Mouse (Mus musculus) adrenal gland, postnatal 14 days (tissue): ENCODE data around the gene Nap1l4. TPM values are rescaled to one million over a fixed set of nuclear protein-coding genes. Genes with fewer than 3 reads are reported as not detected.
A peak's percentile ranks its signal among the peaks of the same experiment; 100 is the strongest.

Experiments
- DNase-seq: peaks from one replicate; pipeline ENCODE4 v3.0.0; 2021; ENCODE audit warnings: mixed read lengths
- microRNA-seq, 2 experiments: library from miRNA; unstranded; fragments of <30 nt; microRNA quantifications; one replicate each; pipeline ENCODE4 v1.2.0; 2021
- total RNA-seq: library from RNA; stranded (reverse); gene quantifications from 2 replicates; pipeline ENCODE4 v1.2.3, GENCODE M21; 2021

Gene Nap1l4
- total RNA-seq, 1 experiment from 2014 or later: 154 TPM

- DNase-seq: no peak
Measured at GRCm38 (mm10) chr7:143477800-143478199, 71.1 kb downstream of the Nap1l4 start.

- DNase-seq: no peak
Measured at GRCm38 (mm10) chr7:143476702-143477335, 72.1 kb downstream of the Nap1l4 start.

- DNase-seq: peak; percentile 60
Measured at GRCm38 (mm10) chr7:143475876-143476275, 73.0 kb downstream of the Nap1l4 start.

- DNase-seq: no peak
Measured at GRCm38 (mm10) chr7:143474811-143475210, 74.1 kb downstream of the Nap1l4 start.

- DNase-seq: peak; percentile 41
Measured at GRCm38 (mm10) chr7:143473347-143474101, 75.4 kb downstream of the Nap1l4 start, which contains the start of gene Slc22a18. Slc22a18 (plus strand) TSS chr7:143473736.

GRCm38 (mm10) chr7:143469946-143470345 is 79.0 kb downstream of the Nap1l4 start:
- peak; percentile 87 for DNase-seq

- no peak for DNase-seq
Measured at GRCm38 (mm10) chr7:143467714-143468113, 81.2 kb downstream of the Nap1l4 start.

- DNase-seq: peak; percentile 89
Measured at GRCm38 (mm10) chr7:143466099-143466677, 82.7 kb downstream of the Nap1l4 start.

- DNase-seq: peak; percentile 83
Measured at GRCm38 (mm10) chr7:143464811-143465560, 83.9 kb downstream of the Nap1l4 start.

GRCm38 (mm10) chr7:143463865-143464415 is 85.0 kb downstream of the Nap1l4 start:
- peak; percentile 89 for DNase-seq

Small RNAs within 50 kb of the gene (microRNA-seq; reads per million reads assigned to microRNA genes)
- 0.85 to 1.9 reads per million in 2 experiments for gene Mir7064

Other genes starting within 250 kb of the Nap1l4 start
- 321 and 419 TPM in 2 replicates for gene Cdkn1c, start 88.1 kb downstream of the Nap1l4 start, total RNA-seq
- 1.8 and 11.3 TPM in 2 replicates for gene Slc22a18, start 75.4 kb downstream of the Nap1l4 start, total RNA-seq
- gene Phlda2, start 46.0 kb downstream of the Nap1l4 start, total RNA-seq: 0.78 and 1.4 TPM in 2 replicates
- 49.1 and 57.2 TPM in 2 replicates for gene Cars, start 51.0 kb upstream of the Nap1l4 start, total RNA-seq
- gene Tnfrsf26, start 79.6 kb upstream of the Nap1l4 start, total RNA-seq: 0.93 and 1.8 TPM in 2 replicates
- 4.1 and 5.3 TPM in 2 replicates for gene Tnfrsf22, start 100.6 kb upstream of the Nap1l4 start, total RNA-seq
- 2.4 and 3.2 TPM in 2 replicates for gene Tnfrsf23, start 136.8 kb upstream of the Nap1l4 start, total RNA-seq
- 26.0 and 36.8 TPM in 2 replicates for gene Osbpl5, start 207.9 kb upstream of the Nap1l4 start, total RNA-seq
- 0.85 and 1.5 TPM in 2 replicates for gene Mrgprg, start 217.9 kb upstream of the Nap1l4 start, total RNA-seq
- gene Mrgpre, start 235.4 kb upstream of the Nap1l4 start, total RNA-seq: 2.1 and 2.7 TPM in 2 replicates